Mouse (Mus musculus) cerebellum, adult 2 months (tissue): ENCODE results near the gene Krt78.
A peak's percentile ranks its signal among the peaks of the same experiment; 100 is the strongest.

Experiments
- CTCF ChIP-seq: fragments of 200-500 bp; IDR thresholded peaks from 2 replicates; pipeline ENCODE4 v1.5.1; 2011; ENCODE audit warnings: low read depth, mild to moderate bottlenecking, control low read depth, low read length, moderate library complexity, borderline replicate concordance; ENCODE audit not compliant: insufficient read depth
- POLR2A ChIP-seq: fragments of 200-500 bp; IDR thresholded peaks from 2 replicates; pipeline ENCODE4 v1.6.1; 2011; ENCODE audit warnings: low read length, control low read depth, borderline replicate concordance; ENCODE audit not compliant: insufficient read depth

GRCm38 (mm10) chr15:101988119-101988518 lies 34.0 kb upstream of the Krt78 start:
- TF ChIP-seq CTCF (peak; percentile 88), POLR2A (no peak)
